Mouse (Mus musculus) CH12.LX (cell line): Measurements from ENCODE around the gene Gpr68. TPM values are rescaled to one million over a fixed set of nuclear protein-coding genes. Genes with fewer than 3 reads are reported as not detected.

Source experiments
- DNase-seq: peaks from one replicate; pipeline ENCODE4 v3.0.0-alpha.2; 2013; ENCODE audit errors: extremely low read depth
- H3K27ac ChIP-seq: 2 replicates; pipeline ENCODE4 v1.5.1; 2012; ENCODE audit warnings: low read depth, mild to moderate bottlenecking, control low read depth, moderate library complexity; ENCODE audit not compliant: insufficient read depth
- H3K27me3 ChIP-seq: replicated peaks from 2 replicates; pipeline ENCODE3; 2012; ENCODE audit warnings: inconsistent platforms
- H3K36me3 ChIP-seq, 2 experiments: replicated peaks in 1 of 2; 2 replicates each; pipeline versions ENCODE3 to v1.6.1; 2012; ENCODE audit warnings: inconsistent platforms in 1 of 2, low read length in 1 of 2, mild to moderate bottlenecking in 1 of 2, mixed read lengths in 1 of 2, moderate library complexity in 1 of 2; ENCODE audit not compliant: control insufficient read depth in 1 of 2, insufficient read depth in 1 of 2
- H3K4me1 ChIP-seq, 2 experiments: 2 replicates each; pipeline ENCODE4 v1.6.1; 2012; ENCODE audit warnings: inconsistent platforms in 1 of 2, moderate library complexity in 1 of 2; ENCODE audit not compliant: insufficient read depth in 2 of 2, control insufficient read depth in 1 of 2
- H3K4me2 ChIP-seq: 2 replicates; pipeline ENCODE4 v1.6.1; 2012; ENCODE audit warnings: low read depth, mild to moderate bottlenecking, control low read depth; ENCODE audit not compliant: poor library complexity, insufficient read depth, severe bottlenecking
- H3K4me3 ChIP-seq, 3 experiments: fragments of 150-350 bp in 1 of 3; sonication (generic) in 1 of 3; replicated peaks in 1 of 3; 2 replicates each; pipeline versions ENCODE3 to v1.5.1; 2011 to 2012; ENCODE audit warnings: low read depth in 2 of 3, low read length in 2 of 3, mild to moderate bottlenecking in 2 of 3, moderate library complexity in 2 of 3, control low read depth in 1 of 3, improper control_type of control experiment in 1 of 3, inconsistent platforms in 1 of 3, mixed read lengths in 1 of 3; ENCODE audit not compliant: poor library complexity in 1 of 3
- H3K79me2 ChIP-seq: replicated peaks from 2 replicates; pipeline ENCODE4 v1.6.1; 2012; ENCODE audit warnings: mild to moderate bottlenecking, moderate library complexity; ENCODE audit not compliant: control insufficient read depth, poor library complexity, insufficient read depth, severe bottlenecking; ENCODE audit errors: extremely low read depth
- H3K9ac ChIP-seq: 2 replicates; pipeline ENCODE4 v1.6.1; 2012; ENCODE audit warnings: low read depth, mild to moderate bottlenecking, control low read depth, moderate library complexity; ENCODE audit not compliant: insufficient read depth
- H3K9me3 ChIP-seq: replicated peaks from 2 replicates; pipeline ENCODE3; 2012; ENCODE audit warnings: low read length, inconsistent platforms, mixed read lengths
- CHD2 ChIP-seq: IDR thresholded peaks from 2 replicates; pipeline ENCODE4 v1.6.1; 2011; ENCODE audit warnings: low read length, improper control_type of control experiment
- CTCF ChIP-seq, 2 experiments: IDR thresholded peaks in 1 of 2; conservative IDR thresholded peaks in 1 of 2; 2 replicates each; pipeline ENCODE4 v1.5.1; 2011 to 2012; ENCODE audit warnings: low read depth in 2 of 2, low read length in 2 of 2, improper control_type of control experiment in 1 of 2, inconsistent platforms in 1 of 2, mild to moderate bottlenecking in 1 of 2, moderate library complexity in 1 of 2
- ELF1 ChIP-seq: IDR thresholded peaks from 2 replicates; pipeline ENCODE4 v1.6.1; 2014; ENCODE audit warnings: low read depth, mild to moderate bottlenecking, inconsistent platforms, low read length, improper control_type of control experiment
- ETS1 ChIP-seq: conservative IDR thresholded peaks from 2 replicates; pipeline ENCODE4 v1.6.1; 2012; ENCODE audit warnings: low read depth, mild to moderate bottlenecking, inconsistent platforms, low read length, improper control_type of control experiment, moderate library complexity
- HCFC1 ChIP-seq: IDR thresholded peaks from 2 replicates; pipeline ENCODE4 v1.6.1; 2012; ENCODE audit warnings: low read depth, mild to moderate bottlenecking, inconsistent platforms, low read length, improper control_type of control experiment
- IRF4 ChIP-seq: IDR thresholded peaks from 2 replicates; pipeline ENCODE4 v1.6.1; 2014; ENCODE audit warnings: low read depth, mild to moderate bottlenecking, inconsistent platforms, low read length, improper control_type of control experiment
- JUND ChIP-seq: conservative IDR thresholded peaks from 2 replicates; pipeline ENCODE4 v1.6.1; 2011; ENCODE audit warnings: low read depth, low read length, improper control_type of control experiment
- KAT2A ChIP-seq: IDR thresholded peaks from 2 replicates; pipeline ENCODE4 v1.6.1; 2012; ENCODE audit warnings: low read length, improper control_type of control experiment, inconsistent platforms; ENCODE audit not compliant: insufficient replicate concordance
- MAZ ChIP-seq: IDR thresholded peaks from 2 replicates; pipeline ENCODE4 v1.6.1; 2012; ENCODE audit warnings: low read depth, mild to moderate bottlenecking, inconsistent platforms, low read length, improper control_type of control experiment, moderate library complexity
- NELFE ChIP-seq: IDR thresholded peaks from 2 replicates; pipeline ENCODE4 v1.6.1; 2011; ENCODE audit warnings: low read depth, low read length, improper control_type of control experiment
- PAX5 ChIP-seq: IDR thresholded peaks from 2 replicates; pipeline ENCODE4 v1.6.1; 2012; ENCODE audit warnings: low read length, inconsistent platforms, mixed read lengths
- POLR2A ChIP-seq: IDR thresholded peaks from 2 replicates; pipeline ENCODE4 v1.6.1; 2011; ENCODE audit warnings: low read depth, mild to moderate bottlenecking, improper control_type of control experiment, low read length
- POLR2AphosphoS2 ChIP-seq: IDR thresholded peaks from 2 replicates; pipeline ENCODE4 v1.6.1; 2011; ENCODE audit warnings: low read depth, low read length, improper control_type of control experiment
- RCOR1 ChIP-seq: conservative IDR thresholded peaks from 2 replicates; pipeline ENCODE4 v1.6.1; 2012; ENCODE audit warnings: low read depth, mild to moderate bottlenecking, inconsistent platforms, low read length, improper control_type of control experiment
- SIN3A ChIP-seq: IDR thresholded peaks from 2 replicates; pipeline ENCODE4 v1.6.1; 2012; ENCODE audit warnings: low read length, improper control_type of control experiment, inconsistent platforms
- SMC3 ChIP-seq: IDR thresholded peaks from 2 replicates; pipeline ENCODE4 v1.6.1; 2011; ENCODE audit warnings: low read depth, low read length, improper control_type of control experiment
- ZKSCAN1 ChIP-seq: IDR thresholded peaks from 2 replicates; pipeline ENCODE4 v1.6.1; 2012; ENCODE audit warnings: low read depth, inconsistent platforms, low read length, improper control_type of control experiment, borderline replicate concordance
- ZMIZ1 ChIP-seq: IDR thresholded peaks from 2 replicates; pipeline ENCODE4 v1.6.1; 2012; ENCODE audit warnings: low read depth, mild to moderate bottlenecking, inconsistent platforms, low read length, improper control_type of control experiment
- ZNF384 ChIP-seq: IDR thresholded peaks from 2 replicates; pipeline ENCODE4 v1.6.1; 2012; ENCODE audit warnings: low read depth, low read length, improper control_type of control experiment, inconsistent platforms
- dilution Hi-C: fragments of 300-500 bp; cut with MboI; formaldehyde crosslinking; loops from 2 replicates; pipeline ENCODE4 v1.14.3; 2020; ENCODE audit warnings: low sequenced_read_pairs; ENCODE audit not compliant: extremely low pct_unique_long_range_greater_than_20kb, extremely low pct_ligation_motif_present
- in situ Hi-C: fragments of 300-500 bp; cut with MboI; formaldehyde crosslinking; loops from 3 replicates; pipeline ENCODE4 v1.14.3; 2019; ENCODE audit warnings: low sequenced_read_pairs, low pct_ligation_motif_present, low pct_unique_long_range_greater_than_20kb, mixed read lengths
- polyA plus RNA-seq: library from polyadenylated mRNA; unstranded; fragments of >175 nt; gene quantifications from 2 replicates; pipeline ENCODE4 v1.2.1, GENCODE M21; 2012; ENCODE audit warnings: low read depth; ENCODE audit not compliant: insufficient read length
- total RNA-seq, 2 experiments: library from RNA; depleted of rRNA; stranded (reverse); fragments of 300-350 nt in 1 of 2; fragments of >200 nt in 1 of 2; gene quantifications; 2 replicates each; pipeline ENCODE4 v1.2.3; 2012 to 2014

The Gpr68 gene
- total and polyA plus RNA-seq, 3 experiments, result 1.2 to 4.2 (median 1.5) TPM

GRCm38 (mm10) chr12:100868049-100868622, 39.9 kb downstream of the Gpr68 start:
- dilution Hi-C loops, result no loop called here

GRCm38 (mm10) chr12:100867097-100867496, 40.9 kb downstream of the Gpr68 start:
- Histone ChIP-seq H3K9ac (no peak overlapping the region), H3K27ac (no peak overlapping the region), H3K79me2 (no peaks in the 10 kb centered on the region), H3K4me1 (peaks cover 2 to 39% of the 10 kb centered on the region in 2 experiments; a peak in 3 of 4 replicates), H3K27me3 (no peaks in the 10 kb centered on the region), H3K4me2 (no peak overlapping the region), H3K36me3 (peaks cover 0 to 43% of the 10 kb centered on the region in 2 experiments), H3K9me3 (peaks cover 8% of the 10 kb centered on the region), H3K4me3 (no peak overlapping the region)
- TF ChIP-seq NELFE (no peak), POLR2A (no peak), SMC3 (no peak), CHD2 (no peak), ELF1 (no peak), ZNF384 (no peak), RCOR1 (no peak), IRF4 (no peak), ZKSCAN1 (no peak), ZMIZ1 (no peak)
- dilution Hi-C loops, result no loop called here
- in situ Hi-C loops, result loop anchor here (5.0 to 10.0 kb wide), 2 partner anchors 45 to 168 kb away; no protein-coding TSS in a partner anchor
- DNase-seq, result no peak

More at GRCm38 (mm10) chr12:100868049-100868622, 39.9 kb downstream of the Gpr68 start:
- Histone ChIP-seq H3K9ac (no peak overlapping the region), H3K27me3 (no peaks in the 10 kb centered on the region), H3K27ac (no peak overlapping the region), H3K9me3 (peaks cover 8% of the 10 kb centered on the region), H3K36me3 (peaks cover 0 to 48% of the 10 kb centered on the region in 2 experiments), H3K79me2 (no peaks in the 10 kb centered on the region), H3K4me3 (no peak overlapping the region), H3K4me1 (peaks cover 2 to 31% of the 10 kb centered on the region in 2 experiments; a peak in 3 of 4 replicates), H3K4me2 (no peak overlapping the region)
- TF ChIP-seq SIN3A, result no peak
- no peak for TF ChIP-seq CTCF (conservative IDR thresholded peaks at IDR 0.05 in 1 of 2, IDR thresholded peaks at IDR 0.05 in 1 of 2; ENCODE audit: low read depth in 2 of 2, low read length in 2 of 2)
- TF ChIP-seq IRF4, result no peak
- TF ChIP-seq JUND, result no peak
- no peak for TF ChIP-seq ETS1
- no peak for TF ChIP-seq MAZ
- no peak for TF ChIP-seq KAT2A
- no peak for TF ChIP-seq HCFC1
- TF ChIP-seq PAX5, result no peak
- TF ChIP-seq POLR2AphosphoS2, result no peak
- in situ Hi-C loops, result loop anchor here (5.0 to 10.0 kb wide), 2 partner anchors 44 to 167 kb away; no protein-coding TSS in a partner anchor
- no peak for DNase-seq
